Mouse (Mus musculus) gonadal fat pad, adult 2 months (tissue): Measurements from ENCODE around the gene Btbd17. TPM values are rescaled to one million over a fixed set of nuclear protein-coding genes. Genes with fewer than 3 reads are reported as not detected.

Source experiments
- DNase-seq: peaks from one replicate; pipeline ENCODE4 v3.0.0-alpha.2; 2012; ENCODE audit warnings: low read depth
- polyA plus RNA-seq: library from polyadenylated mRNA; depleted of rRNA; stranded (reverse); fragments of >200 nt; gene quantifications from 2 replicates; pipeline ENCODE4 v1.2.3, GENCODE M21; 2012

Btbd17 gene
- polyA plus RNA-seq, 1 experiment, result 4.5 TPM

- no peak for DNase-seq
Measured at GRCm38 (mm10) chr11:114802540-114803267, 7.0 kb upstream of the Btbd17 start.

- no peak for DNase-seq
Measured at GRCm38 (mm10) chr11:114801906-114802305, 6.2 kb upstream of the Btbd17 start.

GRCm38 (mm10) chr11:114798624-114799023 is 2.9 kb upstream of the Btbd17 start, which contains the start of gene Gpr142:
Gene Gpr142 (plus strand): TSS chr11:114798924.
- DNase-seq, result no peak

GRCm38 (mm10) chr11:114797981-114798380 is 2.2 kb upstream of the Btbd17 start:
- no peak for DNase-seq

- DNase-seq, result no peak
Measured at GRCm38 (mm10) chr11:114797176-114797575, 1.4 kb upstream of the Btbd17 start.

- DNase-seq, result no peak
Measured at GRCm38 (mm10) chr11:114795231-114795746, 456 bp downstream of the Btbd17 start.

GRCm38 (mm10) chr11:114794691-114795090 is 1.1 kb downstream of the Btbd17 start:
- no peak for DNase-seq

GRCm38 (mm10) chr11:114793868-114794545 is 1.7 kb downstream of the Btbd17 start:
- DNase-seq, result no peak

- DNase-seq, result no peak
Measured at GRCm38 (mm10) chr11:114792931-114793494, 2.7 kb downstream of the Btbd17 start.

GRCm38 (mm10) chr11:114791891-114792411 is 3.8 kb downstream of the Btbd17 start:
- DNase-seq, result no peak

- DNase-seq, result no peak
Measured at GRCm38 (mm10) chr11:114791351-114791889, 4.3 kb downstream of the Btbd17 start.

GRCm38 (mm10) chr11:114790841-114791240 is 4.9 kb downstream of the Btbd17 start:
- DNase-seq, result no peak

- no peak for DNase-seq
Measured at GRCm38 (mm10) chr11:114790171-114790570, 5.6 kb downstream of the Btbd17 start.

GRCm38 (mm10) chr11:114789716-114790115 is 6.0 kb downstream of the Btbd17 start:
- no peak for DNase-seq

- DNase-seq, result no peak
Measured at GRCm38 (mm10) chr11:114789061-114789714, 6.6 kb downstream of the Btbd17 start.

GRCm38 (mm10) chr11:114787611-114788010 is 8.1 kb downstream of the Btbd17 start:
- no peak for DNase-seq

GRCm38 (mm10) chr11:114786326-114786725 is 9.4 kb downstream of the Btbd17 start:
- no peak for DNase-seq

- DNase-seq, result no peak
Measured at GRCm38 (mm10) chr11:114785892-114786291, 9.9 kb downstream of the Btbd17 start.

GRCm38 (mm10) chr11:114780076-114780475 is 15.7 kb downstream of the Btbd17 start:
- DNase-seq, result no peak

GRCm38 (mm10) chr11:114771896-114772295 is 23.8 kb downstream of the Btbd17 start:
- no peak for DNase-seq

- DNase-seq, result no peak
Measured at GRCm38 (mm10) chr11:114769911-114770310, 25.8 kb downstream of the Btbd17 start.
